Mouse (Mus musculus) erythroblast, embryonic 14.5 days (primary cell): ENCODE measurements around the gene Sox1.

ENCODE experiments used
- GATA1 ChIP-seq: IDR thresholded peaks from 2 replicates; pipeline ENCODE4 v1.6.1; 2012; ENCODE audit warnings: low read length, inconsistent platforms, mixed read lengths
- TAL1 ChIP-seq: IDR thresholded peaks from 3 replicates; pipeline ENCODE4 v1.6.1; 2012; ENCODE audit warnings: low read length, inconsistent platforms, mixed read lengths

GRCm38 (mm10) chr8:12348306-12348705 is 46.8 kb upstream of the Sox1 start:
- TF ChIP-seq GATA1 (no peak), TAL1 (no peak)
